Mouse (Mus musculus): ENCODE measurements at regions not wholly inside any gene's neighbourhood (a gene's known extent, or its start where the extent isn't known, plus 50 kb on each side); places are given as distances from the start of the nearest gene placed in this dataset.

- H3K4me1 ChIP-seq (replicated peaks; ENCODE audit: control insufficient read depth, insufficient read depth, low read length): no peaks in the 10 kb centered on the region
- WGBS: 60% methylated on average over 1 of the region's 1 CpGs
- no peaks in the 10 kb centered on the region for H3K27me3 ChIP-seq (replicated peaks; ENCODE audit: control insufficient read depth, insufficient read depth, low read length)
- H3K4me3 ChIP-seq (ENCODE audit: low read depth, low read length): no peak overlapping the region
- H3K9me3 ChIP-seq (ENCODE audit: control insufficient read depth, low read length): no peaks in the 10 kb centered on the region
- H3K4me2 ChIP-seq (ENCODE audit: low read length): no peak overlapping the region
- DNase-seq (ENCODE audit: low spot score) (no peak), ATAC-seq (replicated peaks; ENCODE audit: low FRiP score, low TSS enrichment, low read depth) (no peak)
- H3K36me3 ChIP-seq (ENCODE audit: control insufficient read depth, insufficient read depth, low read length): no peaks in the 10 kb centered on the region
- H3K27ac ChIP-seq (ENCODE audit: low read depth): no peak overlapping the region
- H3K9ac ChIP-seq (ENCODE audit: low read length): no peak overlapping the region
These were observed 394.0 kb downstream of the Gm11232 start for GRCm38 (mm10) chr4:71363761-71364160.

DNA sequence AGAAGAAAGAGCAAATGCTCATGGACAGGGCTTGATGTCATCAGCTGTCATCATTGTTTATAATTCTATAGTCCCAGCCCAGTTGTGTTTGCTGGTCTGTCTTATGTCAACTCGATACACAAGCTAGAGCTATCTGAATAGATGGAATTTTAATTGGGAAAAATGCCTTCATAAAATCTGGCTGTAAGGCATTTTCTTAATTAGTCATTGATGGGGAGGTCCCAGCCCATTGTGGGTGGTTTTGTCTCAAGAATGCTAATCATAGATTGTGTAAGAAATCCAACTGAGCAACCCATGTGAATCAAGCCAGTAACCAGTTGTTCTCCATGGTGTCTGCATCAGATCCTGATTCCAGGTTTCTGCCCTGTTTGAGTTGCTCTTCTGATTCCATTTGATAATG is 400.1 kb downstream of the Gm11232 start:
- H3K4me1 ChIP-seq (replicated peaks; ENCODE audit: control insufficient read depth, insufficient read depth, low read length): no peaks in the 10 kb centered on the region
- H3K36me3 ChIP-seq (ENCODE audit: control insufficient read depth, insufficient read depth, low read length): no peaks in the 10 kb centered on the region
- no peak overlapping the region for H3K4me2 ChIP-seq (ENCODE audit: low read length)
- H3K4me3 ChIP-seq (ENCODE audit: low read depth, low read length): no peak overlapping the region
- no peak overlapping the region for H3K27ac ChIP-seq (ENCODE audit: low read depth)
- ATAC-seq (replicated peaks; ENCODE audit: low FRiP score, low TSS enrichment, low read depth) (no peak), DNase-seq (ENCODE audit: low spot score) (no peak)
- H3K9me3 ChIP-seq (ENCODE audit: control insufficient read depth, low read length): no peaks in the 10 kb centered on the region
- H3K9ac ChIP-seq (ENCODE audit: low read length): no peak overlapping the region
- 49% methylated on average over 1 of the region's 1 CpGs for WGBS
- no peaks in the 10 kb centered on the region for H3K27me3 ChIP-seq (replicated peaks; ENCODE audit: control insufficient read depth, insufficient read depth, low read length)

- DNase-seq (ENCODE audit: low spot score) (no peak), ATAC-seq (replicated peaks; ENCODE audit: low FRiP score, low TSS enrichment, low read depth) (no peak; the same call in 1 of the 2 replicates)
- no peak overlapping the region for H3K4me2 ChIP-seq (ENCODE audit: low read length)
- no peaks in the 10 kb centered on the region for H3K9me3 ChIP-seq (ENCODE audit: control insufficient read depth, low read length)
- H3K4me3 ChIP-seq (ENCODE audit: low read depth, low read length): no peak overlapping the region
- H3K9ac ChIP-seq (ENCODE audit: low read length): no peak overlapping the region
- no peak overlapping the region for H3K27ac ChIP-seq (ENCODE audit: low read depth)
- no peaks in the 10 kb centered on the region for H3K4me1 ChIP-seq (replicated peaks; ENCODE audit: control insufficient read depth, insufficient read depth, low read length)
- H3K36me3 ChIP-seq (ENCODE audit: control insufficient read depth, insufficient read depth, low read length): no peaks in the 10 kb centered on the region
- H3K27me3 ChIP-seq (replicated peaks; ENCODE audit: control insufficient read depth, insufficient read depth, low read length): no peaks in the 10 kb centered on the region
- WGBS: 62% methylated on average over 1 of the region's 1 CpGs
These were observed 401.1 kb downstream of the Gm11232 start for GRCm38 (mm10) chr4:71356714-71357113.

DNA sequence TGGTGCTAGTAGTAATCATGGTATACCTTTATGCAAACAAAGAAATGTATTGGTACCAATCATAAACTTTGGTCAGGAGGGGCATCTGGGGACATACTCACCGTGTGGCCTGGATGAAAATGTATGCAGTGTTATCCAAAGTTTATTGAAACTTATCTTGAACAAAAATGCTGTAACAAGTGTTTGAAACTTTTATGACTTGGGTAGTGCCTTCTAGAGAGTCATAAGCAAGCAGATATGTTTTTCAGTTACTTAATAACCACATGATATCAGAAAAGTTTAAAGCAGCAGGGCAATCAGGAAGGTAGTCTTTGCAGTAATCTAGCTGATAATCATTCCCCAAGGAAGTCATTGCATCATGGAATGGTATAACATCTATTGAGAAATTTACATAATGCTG is 401.5 kb downstream of the Gm11232 start:
- Histone ChIP-seq H3K36me3 (ENCODE audit: control insufficient read depth, insufficient read depth, low read length) (no peaks in the 10 kb centered on the region), H3K4me3 (ENCODE audit: low read depth, low read length) (no peak overlapping the region), H3K27ac (ENCODE audit: low read depth) (no peak overlapping the region), H3K4me2 (ENCODE audit: low read length) (no peak overlapping the region), H3K4me1 (replicated peaks; ENCODE audit: control insufficient read depth, insufficient read depth, low read length) (no peaks in the 10 kb centered on the region), H3K9me3 (ENCODE audit: control insufficient read depth, low read length) (no peaks in the 10 kb centered on the region), H3K9ac (ENCODE audit: low read length) (no peak overlapping the region), H3K27me3 (replicated peaks; ENCODE audit: control insufficient read depth, insufficient read depth, low read length) (no peaks in the 10 kb centered on the region)
- ATAC-seq (replicated peaks; ENCODE audit: low FRiP score, low TSS enrichment, low read depth) (peak; percentile 55; the same call in 1 of the 2 replicates), DNase-seq (ENCODE audit: low spot score) (no peak)
- WGBS: 74% methylated on average over 1 of the region's 1 CpGs

- DNase-seq (ENCODE audit: low spot score): no peak
- Histone ChIP-seq H3K27ac (ENCODE audit: low read depth) (no peak overlapping the region), H3K9ac (ENCODE audit: low read length) (no peak overlapping the region), H3K36me3 (ENCODE audit: control insufficient read depth, insufficient read depth, low read length) (no peaks in the 10 kb centered on the region), H3K9me3 (ENCODE audit: control insufficient read depth, low read length) (no peaks in the 10 kb centered on the region), H3K4me2 (ENCODE audit: low read length) (no peak overlapping the region), H3K4me3 (ENCODE audit: low read depth, low read length) (no peak overlapping the region), H3K4me1 (replicated peaks; ENCODE audit: control insufficient read depth, insufficient read depth, low read length) (no peaks in the 10 kb centered on the region), H3K27me3 (replicated peaks; ENCODE audit: control insufficient read depth, insufficient read depth, low read length) (no peaks in the 10 kb centered on the region)
- WGBS: 64% methylated on average over 2 of the region's 2 CpGs
- no peak for ATAC-seq (replicated peaks; ENCODE audit: low FRiP score, low TSS enrichment, low read depth)
These were observed 405.9 kb downstream of the Gm11232 start for GRCm38 (mm10) chr4:71351880-71352279.

GRCm38 (mm10) chr4:71343068-71343467 is 414.7 kb downstream of the Gm11232 start:
- no peak overlapping the region for H3K4me2 ChIP-seq (ENCODE audit: low read length)
- no peak overlapping the region for H3K27ac ChIP-seq (ENCODE audit: low read depth)
- H3K4me3 ChIP-seq (ENCODE audit: low read depth, low read length): no peak overlapping the region
- no peaks in the 10 kb centered on the region for H3K27me3 ChIP-seq (replicated peaks; ENCODE audit: control insufficient read depth, insufficient read depth, low read length)
- no peak overlapping the region for H3K9ac ChIP-seq (ENCODE audit: low read length)
- no peaks in the 10 kb centered on the region for H3K36me3 ChIP-seq (ENCODE audit: control insufficient read depth, insufficient read depth, low read length)
- no peak for ATAC-seq (replicated peaks; ENCODE audit: low FRiP score, low TSS enrichment, low read depth)
- WGBS: 97% methylated on average over 3 of the region's 3 CpGs
- no peaks in the 10 kb centered on the region for H3K4me1 ChIP-seq (replicated peaks; ENCODE audit: control insufficient read depth, insufficient read depth, low read length)
- no peak for DNase-seq (ENCODE audit: low spot score)
- H3K9me3 ChIP-seq (ENCODE audit: control insufficient read depth, low read length): no peaks in the 10 kb centered on the region

DNA sequence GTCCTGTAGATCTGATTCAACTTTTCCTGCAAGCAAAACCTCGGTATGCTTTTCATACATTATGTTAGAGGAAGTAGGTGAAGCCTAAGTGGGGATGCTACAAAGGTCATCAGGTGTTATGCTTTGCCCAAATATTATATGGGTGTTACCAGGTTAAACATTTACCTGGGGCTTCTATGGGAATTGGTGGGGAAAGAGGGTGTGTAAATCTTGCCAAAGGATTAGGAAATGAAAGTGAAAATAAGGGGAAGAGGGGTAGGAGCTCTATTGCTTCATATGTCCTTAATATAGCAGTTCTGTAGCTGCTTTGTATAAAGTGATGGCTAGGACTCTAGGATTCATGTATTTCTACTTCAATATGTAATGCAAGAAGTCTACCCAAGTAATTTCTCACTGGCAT is 419.2 kb downstream of the Gm11232 start:
- Histone ChIP-seq H3K4me2 (ENCODE audit: low read length) (no peak overlapping the region), H3K27ac (ENCODE audit: low read depth) (no peak overlapping the region), H3K36me3 (ENCODE audit: control insufficient read depth, insufficient read depth, low read length) (no peaks in the 10 kb centered on the region), H3K4me1 (replicated peaks; ENCODE audit: control insufficient read depth, insufficient read depth, low read length) (no peaks in the 10 kb centered on the region), H3K27me3 (replicated peaks; ENCODE audit: control insufficient read depth, insufficient read depth, low read length) (no peaks in the 10 kb centered on the region), H3K9ac (ENCODE audit: low read length) (no peak overlapping the region), H3K9me3 (ENCODE audit: control insufficient read depth, low read length) (no peaks in the 10 kb centered on the region), H3K4me3 (ENCODE audit: low read depth, low read length) (no peak overlapping the region)
- no peak for DNase-seq (ENCODE audit: low spot score)
- ATAC-seq (replicated peaks; ENCODE audit: low FRiP score, low TSS enrichment, low read depth): no peak
- 48% methylated on average over 1 of the region's 1 CpGs for WGBS

DNA sequence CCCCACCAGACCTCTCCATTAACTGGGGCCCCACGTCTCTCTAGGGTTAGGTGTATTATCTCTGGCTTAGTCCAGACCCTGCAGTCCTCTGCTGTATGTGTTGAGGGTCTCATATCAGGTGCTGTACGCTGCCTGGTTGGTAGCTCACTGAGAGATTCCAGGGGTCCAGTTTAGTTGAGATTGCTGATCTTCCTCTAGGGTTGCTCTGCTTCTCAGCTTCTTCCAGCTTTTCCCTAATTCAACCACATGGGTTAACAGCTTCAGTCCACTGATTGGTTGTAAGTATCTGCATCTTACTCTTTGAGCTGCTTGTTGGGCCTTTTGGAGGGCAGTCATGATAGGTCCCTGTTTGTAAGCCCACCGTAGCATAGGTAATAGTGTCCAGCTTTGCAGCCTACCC is 425.1 kb downstream of the Gm11232 start:
- no peaks in the 10 kb centered on the region for H3K27me3 ChIP-seq (replicated peaks; ENCODE audit: control insufficient read depth, insufficient read depth, low read length)
- no peak overlapping the region for H3K27ac ChIP-seq (ENCODE audit: low read depth)
- no peak for ATAC-seq (replicated peaks; ENCODE audit: low FRiP score, low TSS enrichment, low read depth)
- H3K9ac ChIP-seq (ENCODE audit: low read length): no peak overlapping the region
- no peaks in the 10 kb centered on the region for H3K4me1 ChIP-seq (replicated peaks; ENCODE audit: control insufficient read depth, insufficient read depth, low read length)
- no peak for DNase-seq (ENCODE audit: low spot score)
- no peak overlapping the region for H3K4me2 ChIP-seq (ENCODE audit: low read length)
- no peak overlapping the region for H3K4me3 ChIP-seq (ENCODE audit: low read depth, low read length)
- H3K9me3 ChIP-seq (ENCODE audit: control insufficient read depth, low read length): no peaks in the 10 kb centered on the region
- H3K36me3 ChIP-seq (ENCODE audit: control insufficient read depth, insufficient read depth, low read length): no peaks in the 10 kb centered on the region
- WGBS: 90% methylated on average over 3 of the region's 3 CpGs

DNA sequence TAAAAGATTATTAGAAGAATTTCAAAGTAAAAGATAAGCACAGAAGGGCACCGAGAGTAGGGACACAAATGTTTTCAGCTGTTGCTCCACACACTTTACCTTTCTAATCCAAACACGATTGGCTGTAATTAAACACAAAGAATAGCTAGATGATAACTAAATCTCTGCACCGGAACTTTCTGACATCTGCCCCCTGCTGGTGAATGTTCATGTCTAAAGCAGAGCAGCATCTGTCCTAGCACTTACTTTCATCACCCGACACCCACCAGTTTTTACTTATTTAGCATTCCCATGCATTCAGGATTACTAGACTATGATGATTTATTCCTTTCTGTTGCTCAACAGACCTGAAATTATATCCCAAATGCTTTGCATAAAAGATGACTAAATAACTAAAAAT is 425.7 kb downstream of the Gm11232 start:
- no peak overlapping the region for H3K4me2 ChIP-seq (ENCODE audit: low read length)
- H3K27me3 ChIP-seq (replicated peaks; ENCODE audit: control insufficient read depth, insufficient read depth, low read length): no peaks in the 10 kb centered on the region
- no peaks in the 10 kb centered on the region for H3K4me1 ChIP-seq (replicated peaks; ENCODE audit: control insufficient read depth, insufficient read depth, low read length)
- H3K9ac ChIP-seq (ENCODE audit: low read length): no peak overlapping the region
- DNase-seq (ENCODE audit: low spot score) (no peak), ATAC-seq (replicated peaks; ENCODE audit: low FRiP score, low TSS enrichment, low read depth) (no peak)
- H3K27ac ChIP-seq (ENCODE audit: low read depth): no peak overlapping the region
- H3K36me3 ChIP-seq (ENCODE audit: control insufficient read depth, insufficient read depth, low read length): no peaks in the 10 kb centered on the region
- no peaks in the 10 kb centered on the region for H3K9me3 ChIP-seq (ENCODE audit: control insufficient read depth, low read length)
- H3K4me3 ChIP-seq (ENCODE audit: low read depth, low read length): no peak overlapping the region
- WGBS: 76% methylated on average over 4 of the region's 4 CpGs

Measured in intestine, embryonic 14.5 days (tissue).